Mouse (Mus musculus) adrenal gland, postnatal 4 days (tissue): ENCODE data around the gene Inpp4a. TPM values are rescaled to one million over a fixed set of nuclear protein-coding genes. Genes with fewer than 3 reads are reported as not detected.

Experiments
- DNase-seq, 2 experiments: peaks; one replicate each; pipeline ENCODE4 v3.0.0; 2021 to 2022; ENCODE audit warnings: low spot score in 2 of 2, mixed read lengths in 2 of 2
- total RNA-seq, 2 experiments: library from RNA; stranded (reverse); gene quantifications; 2 replicates each; pipeline ENCODE4 v1.2.3; 2021

Gene Inpp4a
- total RNA-seq, 2 experiments from 2014 or later: 25.1 to 29.7 TPM

GRCm38 (mm10) chr1:37322690-37323089 lies 23.0 kb downstream of the Inpp4a start:
- DNase-seq: no peak

GRCm38 (mm10) chr1:37323208-37323607 lies 23.5 kb downstream of the Inpp4a start:
- no peak for DNase-seq

- DNase-seq: no peak
These were observed 24.9 kb downstream of the Inpp4a start for GRCm38 (mm10) chr1:37324569-37324968.

- no peak for DNase-seq
These were observed 27.6 kb downstream of the Inpp4a start for GRCm38 (mm10) chr1:37327311-37327710.

GRCm38 (mm10) chr1:37329132-37329531 lies 29.5 kb downstream of the Inpp4a start:
- DNase-seq: no peak

- no peak for DNase-seq
These were observed 30.2 kb downstream of the Inpp4a start for GRCm38 (mm10) chr1:37329831-37330230.

GRCm38 (mm10) chr1:37332756-37333155 lies 33.1 kb downstream of the Inpp4a start:
- no peak for DNase-seq

GRCm38 (mm10) chr1:37333741-37334440 lies 34.2 kb downstream of the Inpp4a start:
- no peak for DNase-seq

GRCm38 (mm10) chr1:37336022-37336421 lies 36.4 kb downstream of the Inpp4a start:
- DNase-seq: no peak

GRCm38 (mm10) chr1:37336794-37337193 lies 37.1 kb downstream of the Inpp4a start:
- DNase-seq: no peak

GRCm38 (mm10) chr1:37337273-37337672 lies 37.6 kb downstream of the Inpp4a start:
- DNase-seq: no peak

- DNase-seq: no peak
These were observed 39.5 kb downstream of the Inpp4a start for GRCm38 (mm10) chr1:37339144-37339543.

GRCm38 (mm10) chr1:37341347-37341746 lies 41.7 kb downstream of the Inpp4a start:
- DNase-seq: no peak

GRCm38 (mm10) chr1:37341914-37342313 lies 42.2 kb downstream of the Inpp4a start:
- no peak for DNase-seq

- DNase-seq: no peak
These were observed 42.9 kb downstream of the Inpp4a start for GRCm38 (mm10) chr1:37342524-37342923.

- no peak for DNase-seq
These were observed 43.6 kb downstream of the Inpp4a start for GRCm38 (mm10) chr1:37343265-37343664.

GRCm38 (mm10) chr1:37344223-37344916 lies 44.7 kb downstream of the Inpp4a start:
- no peak for DNase-seq

- no peak for DNase-seq
These were observed 47.9 kb downstream of the Inpp4a start for GRCm38 (mm10) chr1:37347361-37348080.

GRCm38 (mm10) chr1:37350886-37351651 lies 51.4 kb downstream of the Inpp4a start:
- DNase-seq: no peak

- no peak for DNase-seq
These were observed 52.3 kb downstream of the Inpp4a start for GRCm38 (mm10) chr1:37351961-37352360.

- no peak for DNase-seq
These were observed 53.8 kb downstream of the Inpp4a start for GRCm38 (mm10) chr1:37353456-37353855.
